Mouse (Mus musculus): ENCODE data around the gene Fmnl3. TPM values are rescaled to one million over a fixed set of nuclear protein-coding genes. Genes with fewer than 3 reads are reported as not detected.

The Fmnl3 gene
- polyA plus RNA-seq, 1 experiment from 2014 or later, result 17.3 TPM

DNA sequence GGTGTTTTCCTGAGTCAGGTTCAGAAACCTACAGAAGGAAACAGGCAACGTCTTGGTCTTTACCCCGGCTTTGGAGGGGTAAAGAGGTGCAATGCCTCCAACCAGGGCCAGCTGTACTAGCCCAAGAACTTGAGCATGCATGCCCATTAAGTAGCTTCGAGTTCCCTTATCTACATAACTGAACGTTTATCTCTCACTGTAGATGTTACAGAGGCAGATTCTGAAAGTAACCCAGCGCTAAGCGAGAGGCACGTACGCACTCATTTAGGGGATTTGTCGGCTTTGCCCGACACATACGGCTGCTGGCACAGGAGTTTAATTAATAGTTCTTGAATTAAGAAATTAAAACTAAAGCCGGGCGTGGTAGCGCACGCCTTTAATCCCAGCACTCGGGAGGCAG, 76.0 kb downstream of the Fmnl3 start:
- H3K4me3 ChIP-seq (replicated peaks), result peak overlapping the region; percentile 70
- ATAC-seq, result peak; percentile 8
- no peaks in the 10 kb centered on the region for H3K36me3 ChIP-seq
- peak overlapping the region; percentile 90; the same call in 1 of the 2 replicates for H3K27ac ChIP-seq
- no peaks in the 10 kb centered on the region for H3K27me3 ChIP-seq (replicated peaks)
- no peaks in the 10 kb centered on the region for H3K9me3 ChIP-seq
- H3K9ac ChIP-seq, result peak overlapping the region; percentile 64
- 16% methylated on average over 16 of the region's 16 CpGs for WGBS
- H3K4me2 ChIP-seq (replicated peaks), result peak overlapping the region; percentile 73
- H3K4me1 ChIP-seq (replicated peaks), result peaks cover 12% of the 10 kb centered on the region

DNA sequence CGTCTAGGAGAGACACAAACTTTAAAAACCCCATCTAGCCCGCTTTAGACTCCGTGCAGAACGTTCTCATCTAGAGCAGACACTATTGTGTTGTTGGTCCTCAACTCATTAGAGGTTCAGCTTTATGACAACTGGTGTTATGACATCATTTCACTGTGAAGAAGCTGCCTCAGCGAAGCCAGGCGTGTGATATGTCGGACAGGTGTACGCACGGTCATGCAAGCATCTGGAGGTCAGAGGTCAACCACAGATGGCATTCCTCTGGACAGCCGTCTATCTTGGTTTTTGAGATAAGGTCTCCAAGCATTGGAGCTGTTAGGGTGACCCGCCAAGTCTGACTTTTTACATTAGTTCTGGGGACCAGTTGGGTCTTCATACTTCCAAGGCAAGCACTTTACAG, 79.7 kb downstream of the Fmnl3 start:
- H3K36me3 ChIP-seq, result no peaks in the 10 kb centered on the region
- H3K9ac ChIP-seq, result no peak overlapping the region
- H3K4me3 ChIP-seq (replicated peaks), result no peak overlapping the region
- ATAC-seq, result no peak
- no peak overlapping the region for H3K4me2 ChIP-seq (replicated peaks)
- peaks cover 5% of the 10 kb centered on the region for H3K4me1 ChIP-seq (replicated peaks)
- H3K9me3 ChIP-seq, result no peaks in the 10 kb centered on the region
- no peaks in the 10 kb centered on the region for H3K27me3 ChIP-seq (replicated peaks)
- 78% methylated on average over 11 of the region's 11 CpGs for WGBS
- H3K27ac ChIP-seq, result no peak overlapping the region

DNA sequence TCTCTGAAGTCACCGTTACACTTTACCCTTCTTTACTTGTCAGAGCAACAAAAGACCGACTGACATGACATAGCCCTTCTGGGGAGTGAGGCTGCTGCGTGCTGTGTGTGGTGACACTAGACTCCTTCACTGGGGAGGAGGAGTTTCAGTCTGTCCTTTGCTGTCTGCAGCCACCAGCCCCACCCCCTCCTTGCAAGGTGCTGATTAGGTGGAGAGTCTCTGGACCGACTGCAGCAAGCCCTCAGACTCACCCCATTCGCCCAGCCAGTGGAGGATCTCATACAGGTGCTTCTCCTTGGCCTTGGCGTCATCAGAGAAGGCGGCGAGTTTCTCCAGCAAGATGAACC, 85.1 kb downstream of the Fmnl3 start:
- Histone ChIP-seq H3K4me2 (replicated peaks) (no peak overlapping the region; the same call in 1 of the 2 replicates), H3K36me3 (no peaks in the 10 kb centered on the region), H3K9ac (no peak overlapping the region), H3K9me3 (no peaks in the 10 kb centered on the region), H3K27ac (no peak overlapping the region), H3K27me3 (replicated peaks) (no peaks in the 10 kb centered on the region), H3K4me1 (replicated peaks) (peaks cover 10% of the 10 kb centered on the region; the same call in 1 of the 2 replicates), H3K4me3 (replicated peaks) (no peak overlapping the region)
- 50% methylated on average over 8 of the region's 8 CpGs for WGBS
- ATAC-seq, result peak; percentile 60

DNA sequence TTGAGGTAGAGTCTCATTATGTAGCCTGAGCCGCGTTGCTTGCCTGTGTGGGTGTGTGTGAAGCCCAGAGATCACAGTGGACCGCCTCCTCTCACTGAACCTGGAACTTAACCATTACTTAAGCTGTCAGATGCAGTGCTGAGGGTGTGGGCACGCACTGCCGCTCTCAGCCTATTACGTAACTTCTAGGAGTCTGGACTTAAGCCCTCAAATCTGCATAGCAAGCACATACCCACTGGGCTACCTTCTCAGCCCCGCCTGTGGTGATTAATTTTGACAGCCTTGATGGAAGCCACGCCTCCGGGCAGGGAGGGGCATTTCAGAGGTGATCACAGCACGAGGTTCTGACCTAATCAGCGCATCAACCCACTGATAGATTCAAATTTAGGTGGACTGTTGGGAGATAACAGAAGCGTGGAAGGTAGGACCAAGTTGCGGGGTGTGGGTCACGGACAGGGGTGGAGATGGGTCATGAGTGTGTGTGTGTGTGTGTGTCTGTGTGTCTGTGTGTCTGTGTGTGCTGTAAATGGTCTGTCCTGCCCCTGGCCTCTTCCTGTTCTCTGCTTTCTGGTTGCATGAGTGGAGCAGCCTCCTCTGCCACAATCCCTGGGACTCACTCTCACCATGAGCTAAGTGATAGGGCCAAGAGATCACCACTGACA, 85.6 kb downstream of the Fmnl3 start:
- peak overlapping the region; percentile 5; the same call in 1 of the 2 replicates for H3K4me2 ChIP-seq (replicated peaks)
- ATAC-seq, result peak; percentile 96

DNA sequence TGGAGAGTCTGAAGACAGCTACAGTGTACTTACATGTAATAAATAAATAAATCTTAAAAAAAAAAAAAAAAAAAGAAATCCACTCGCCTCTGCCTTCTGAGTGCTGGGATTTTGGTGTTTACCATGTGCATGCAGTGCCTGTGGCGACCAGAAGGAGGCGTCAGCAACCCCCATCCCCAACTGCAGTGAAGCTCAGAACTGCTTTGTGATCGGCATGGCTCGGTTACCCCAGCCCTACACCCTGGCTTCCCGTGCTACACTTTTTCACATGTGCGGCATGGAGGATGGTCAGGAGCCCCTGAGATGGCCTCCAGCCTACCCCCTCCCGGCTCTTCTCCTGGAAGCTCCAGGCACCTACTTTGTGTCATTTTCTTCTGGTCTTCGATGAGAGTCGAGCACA, 86.8 kb downstream of the Fmnl3 start:
- Histone ChIP-seq H3K9me3 (no peaks in the 10 kb centered on the region), H3K4me1 (replicated peaks) (peaks cover 10% of the 10 kb centered on the region; the same call in 1 of the 2 replicates), H3K4me3 (replicated peaks) (no peak overlapping the region), H3K9ac (no peak overlapping the region), H3K4me2 (replicated peaks) (no peak overlapping the region), H3K27ac (no peak overlapping the region), H3K27me3 (replicated peaks) (no peaks in the 10 kb centered on the region), H3K36me3 (no peaks in the 10 kb centered on the region)
- WGBS, result 63% methylated on average over 10 of the region's 10 CpGs
- ATAC-seq, result no peak

More for the DNA sequence above, 85.6 kb downstream of the Fmnl3 start:
- Histone ChIP-seq H3K9ac (no peak overlapping the region), H3K36me3 (no peaks in the 10 kb centered on the region), H3K27ac (no peak overlapping the region), H3K9me3 (no peaks in the 10 kb centered on the region), H3K4me3 (replicated peaks) (no peak overlapping the region), H3K27me3 (replicated peaks) (no peaks in the 10 kb centered on the region), H3K4me1 (replicated peaks) (peaks cover 10% of the 10 kb centered on the region; the same call in 1 of the 2 replicates)
- WGBS, result 28% methylated on average over 14 of the region's 14 CpGs

DNA sequence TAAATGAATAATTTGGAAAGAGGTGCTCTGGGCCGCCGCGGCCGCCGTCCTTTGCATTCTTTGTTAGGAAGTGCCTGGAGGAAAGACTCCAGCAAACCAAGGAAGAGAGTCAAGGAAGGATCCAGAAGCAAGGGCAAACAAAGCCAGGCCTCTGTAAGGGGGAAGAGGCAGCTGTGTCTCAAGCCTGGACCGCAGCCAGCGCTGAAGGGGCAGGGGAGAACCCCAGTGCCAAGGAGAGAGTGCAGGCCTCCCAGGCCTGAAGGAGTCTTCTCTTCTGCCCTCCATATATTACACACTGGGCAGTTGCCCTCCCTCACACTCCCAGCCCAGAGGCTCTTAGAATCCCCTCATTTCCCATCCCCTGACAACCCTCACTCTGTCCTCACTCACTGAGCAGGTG, 92.0 kb downstream of the Fmnl3 start:
- H3K4me1 ChIP-seq (replicated peaks), result no peaks in the 10 kb centered on the region
- 86% methylated on average over 7 of the region's 7 CpGs for WGBS
- no peak overlapping the region for H3K27ac ChIP-seq
- H3K4me3 ChIP-seq (replicated peaks), result no peak overlapping the region
- no peak overlapping the region for H3K9ac ChIP-seq
- H3K4me2 ChIP-seq (replicated peaks), result no peak overlapping the region
- no peaks in the 10 kb centered on the region for H3K36me3 ChIP-seq
- no peaks in the 10 kb centered on the region for H3K9me3 ChIP-seq
- no peaks in the 10 kb centered on the region for H3K27me3 ChIP-seq (replicated peaks)
- ATAC-seq, result 0 out of 2 replicates have a peak, but pooled peaks have one; percentile 12

DNA sequence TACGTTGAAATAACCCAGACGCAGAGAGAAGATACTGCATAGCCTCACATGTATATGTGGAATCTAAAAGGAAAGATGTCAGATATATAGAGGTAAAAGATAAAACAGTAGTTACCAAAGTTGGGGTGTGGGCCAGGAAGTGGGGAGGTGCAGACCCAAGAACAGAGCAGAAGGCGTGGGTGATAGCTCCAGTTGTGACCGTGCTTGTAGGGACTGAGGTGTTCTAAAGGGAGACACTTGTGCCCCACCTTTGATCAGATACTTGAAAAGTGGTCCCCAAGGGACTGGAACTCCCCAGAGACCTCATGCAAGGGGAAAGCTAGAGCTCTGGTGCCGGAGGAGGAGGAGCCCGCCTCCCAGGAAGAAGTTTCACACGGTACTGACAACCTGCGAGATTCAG, 94.2 kb downstream of the Fmnl3 start:
- ATAC-seq, result no peak
- Histone ChIP-seq H3K4me2 (replicated peaks) (no peak overlapping the region), H3K9ac (no peak overlapping the region), H3K27me3 (replicated peaks) (no peaks in the 10 kb centered on the region), H3K4me3 (replicated peaks) (no peak overlapping the region), H3K9me3 (no peaks in the 10 kb centered on the region), H3K27ac (no peak overlapping the region), H3K36me3 (no peaks in the 10 kb centered on the region), H3K4me1 (replicated peaks) (no peaks in the 10 kb centered on the region)
- WGBS, result 85% methylated on average over 8 of the region's 8 CpGs

Other genes starting within 250 kb of the Fmnl3 start
- 26.6 and 34.7 TPM in 2 replicates for gene Spats2, start 244.6 kb downstream of the Fmnl3 start, polyA plus RNA-seq (2015; fragmentation: Nextera tagmentation; extraction: Ambion mirVana)
- gene Kcnh3, start 145.6 kb downstream of the Fmnl3 start, polyA plus RNA-seq (2015; fragmentation: Nextera tagmentation; extraction: Ambion mirVana), result 0.45 and 1.00 TPM in 2 replicates
- 119 and 121 TPM in 2 replicates for gene Mcrs1, start 118.5 kb downstream of the Fmnl3 start, polyA plus RNA-seq (2015; fragmentation: Nextera tagmentation; extraction: Ambion mirVana)
- gene Prpf40b, start 75.4 kb downstream of the Fmnl3 start, polyA plus RNA-seq (2015; fragmentation: Nextera tagmentation; extraction: Ambion mirVana), result 35.0 and 42.6 TPM in 2 replicates
- gene Fam186b, start 74.6 kb downstream of the Fmnl3 start, polyA plus RNA-seq (2015; fragmentation: Nextera tagmentation; extraction: Ambion mirVana), result 0.18 TPM in 1 of 2 replicates, not detected in the other
- gene Tmbim6, start 22.4 kb upstream of the Fmnl3 start, polyA plus RNA-seq (2015; fragmentation: Nextera tagmentation; extraction: Ambion mirVana), result 530 and 607 TPM in 2 replicates
- 4.7 and 5.9 TPM in 2 replicates for gene Nckap5l, start 87.3 kb upstream of the Fmnl3 start, polyA plus RNA-seq (2015; fragmentation: Nextera tagmentation; extraction: Ambion mirVana)
- 13.2 and 15.6 TPM in 2 replicates for gene Bcdin3d, start 104.2 kb upstream of the Fmnl3 start, polyA plus RNA-seq (2015; fragmentation: Nextera tagmentation; extraction: Ambion mirVana)
- gene Faim2, start 157.7 kb upstream of the Fmnl3 start, polyA plus RNA-seq (2015; fragmentation: Nextera tagmentation; extraction: Ambion mirVana), result 0.60 and 0.61 TPM in 2 replicates
- gene Aqp2, start 208.6 kb upstream of the Fmnl3 start, polyA plus RNA-seq (2015; fragmentation: Nextera tagmentation; extraction: Ambion mirVana), result 0.11 TPM in 1 of 2 replicates, not detected in the other
- gene Aqp5, start 220.3 kb upstream of the Fmnl3 start, polyA plus RNA-seq (2015; fragmentation: Nextera tagmentation; extraction: Ambion mirVana), result 0.65 and 1.1 TPM in 2 replicates
- not detected in 2 replicates for gene Aqp6, start 230.9 kb upstream of the Fmnl3 start, polyA plus RNA-seq (2015; fragmentation: Nextera tagmentation; extraction: Ambion mirVana)

Data from intestine, embryonic 15.5 days (tissue).